Mouse (Mus musculus) ES-E14 (cell line): ENCODE results near the gene Sirt2. TPM values are rescaled to one million over a fixed set of nuclear protein-coding genes. Genes with fewer than 3 reads are reported as not detected.

Experiments
- DNase-seq: peaks from one replicate; pipeline ENCODE4 v3.0.0-alpha.2; 2013; ENCODE audit warnings: low read depth, low spot score
- H3K27ac ChIP-seq: 2 replicates; pipeline ENCODE4 v1.5.1; 2012; ENCODE audit warnings: low read depth, mild to moderate bottlenecking, low read length, moderate library complexity, mixed read lengths; ENCODE audit not compliant: poor library complexity, insufficient read depth, severe bottlenecking
- H3K36me3 ChIP-seq: 2 replicates; pipeline ENCODE4 v1.6.1; 2012; ENCODE audit warnings: mild to moderate bottlenecking, low read length, moderate library complexity, mixed read lengths; ENCODE audit not compliant: control insufficient read depth, poor library complexity, insufficient read depth, severe bottlenecking
- H3K4me1 ChIP-seq, 2 experiments: fragments of 150-350 bp in 1 of 2; sonication (generic) in 1 of 2; 2 replicates each; pipeline ENCODE4 v1.6.1; 2012; ENCODE audit warnings: low read length in 2 of 2, mild to moderate bottlenecking in 1 of 2, mixed read lengths in 1 of 2; ENCODE audit not compliant: control insufficient read depth in 2 of 2, insufficient read depth in 2 of 2, poor library complexity in 1 of 2
- H3K4me3 ChIP-seq, 2 experiments: fragments of 150-350 bp in 1 of 2; sonication (generic) in 1 of 2; 2 replicates each; pipeline ENCODE4 v1.5.1; 2012; ENCODE audit warnings: low read length in 2 of 2, low read depth in 1 of 2, mild to moderate bottlenecking in 1 of 2, mixed read lengths in 1 of 2; ENCODE audit not compliant: insufficient read depth in 1 of 2, poor library complexity in 1 of 2, severe bottlenecking in 1 of 2
- H3K9ac ChIP-seq: 2 replicates; pipeline ENCODE4 v1.6.1; 2012; ENCODE audit warnings: low read depth, mild to moderate bottlenecking, low read length, mixed read lengths; ENCODE audit not compliant: poor library complexity, insufficient read depth, severe bottlenecking
- H3K9me3 ChIP-seq: fragments of 150-350 bp; sonication (generic); 2 replicates; pipeline ENCODE4 v1.6.1; 2012; ENCODE audit warnings: low read depth, mild to moderate bottlenecking, low read length; ENCODE audit not compliant: control insufficient read depth, insufficient read depth
- CHD2 ChIP-seq: IDR thresholded peaks from 2 replicates; pipeline ENCODE4 v1.6.1; 2014; ENCODE audit warnings: mild to moderate bottlenecking, low read depth, low read length, inconsistent platforms
- HCFC1 ChIP-seq: IDR thresholded peaks from 2 replicates; pipeline ENCODE4 v1.6.1; 2012; ENCODE audit warnings: low read length, inconsistent platforms, borderline replicate concordance; ENCODE audit not compliant: insufficient read depth
- MAFK ChIP-seq: IDR thresholded peaks from 2 replicates; pipeline ENCODE4 v1.6.1; 2014; ENCODE audit warnings: mild to moderate bottlenecking, low read depth, low read length, inconsistent platforms; ENCODE audit not compliant: insufficient read depth
- ZC3H11A ChIP-seq: IDR thresholded peaks from 2 replicates; pipeline ENCODE4 v1.6.1; 2012; ENCODE audit warnings: low read depth, mild to moderate bottlenecking, inconsistent platforms, low read length, borderline replicate concordance
- ZNF384 ChIP-seq: IDR thresholded peaks from 2 replicates; pipeline ENCODE4 v1.6.1; 2012; ENCODE audit warnings: low read depth, low read length, inconsistent platforms
- in situ Hi-C, 2 experiments: fragments of 600-800 bp; cut with MboI; formaldehyde crosslinking; loops; one replicate each; pipeline ENCODE4 v1.15.1; 2025; ENCODE audit warnings: low sequenced_read_pairs in 2 of 2, inconsistent platforms in 1 of 2; ENCODE audit not compliant: unreplicated experiment in 2 of 2
- total RNA-seq: library from RNA; depleted of rRNA; stranded (reverse); fragments of 300-350 nt; gene quantifications from 2 replicates; pipeline ENCODE4 v1.2.3, GENCODE M21; 2012

The Sirt2 gene
- total RNA-seq, 1 experiment: 14.8 TPM

DNA sequence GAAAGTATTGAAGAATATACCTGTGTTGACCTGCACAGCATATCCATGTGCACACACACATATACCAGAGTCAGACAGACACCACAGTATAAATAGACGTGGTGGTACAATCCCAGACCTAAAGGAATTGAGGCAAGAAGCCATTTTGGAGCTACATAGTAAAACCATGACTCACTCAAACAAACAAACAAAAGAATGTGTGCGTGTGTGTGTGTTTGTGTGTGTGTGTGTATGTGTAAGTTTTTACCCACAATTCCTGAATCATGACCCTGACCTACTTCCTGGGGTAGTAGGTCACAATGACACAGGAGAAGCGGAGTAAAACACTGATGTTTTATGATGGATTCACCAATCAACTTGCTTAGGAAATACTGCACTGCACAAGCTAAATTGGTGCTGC, 34.9 kb downstream of the Sirt2 start:
- TF ChIP-seq ZNF384: no peak
- TF ChIP-seq ZC3H11A: no peak
- no peak for TF ChIP-seq CHD2
- TF ChIP-seq HCFC1: no peak
- TF ChIP-seq MAFK: no peak
- Histone ChIP-seq H3K27ac (peak overlapping the region; percentile 77; the same call in 1 of the 2 replicates), H3K9ac (no peak overlapping the region; the same call in 1 of the 2 replicates), H3K36me3 (peaks cover 17% of the 10 kb centered on the region), H3K4me1 (peaks cover 19 to 20% of the 10 kb centered on the region in 2 experiments), H3K9me3 (no peaks in the 10 kb centered on the region), H3K4me3 (no peak overlapping the region)
- in situ Hi-C loops: no loop called here
- DNase-seq: no peak

DNA sequence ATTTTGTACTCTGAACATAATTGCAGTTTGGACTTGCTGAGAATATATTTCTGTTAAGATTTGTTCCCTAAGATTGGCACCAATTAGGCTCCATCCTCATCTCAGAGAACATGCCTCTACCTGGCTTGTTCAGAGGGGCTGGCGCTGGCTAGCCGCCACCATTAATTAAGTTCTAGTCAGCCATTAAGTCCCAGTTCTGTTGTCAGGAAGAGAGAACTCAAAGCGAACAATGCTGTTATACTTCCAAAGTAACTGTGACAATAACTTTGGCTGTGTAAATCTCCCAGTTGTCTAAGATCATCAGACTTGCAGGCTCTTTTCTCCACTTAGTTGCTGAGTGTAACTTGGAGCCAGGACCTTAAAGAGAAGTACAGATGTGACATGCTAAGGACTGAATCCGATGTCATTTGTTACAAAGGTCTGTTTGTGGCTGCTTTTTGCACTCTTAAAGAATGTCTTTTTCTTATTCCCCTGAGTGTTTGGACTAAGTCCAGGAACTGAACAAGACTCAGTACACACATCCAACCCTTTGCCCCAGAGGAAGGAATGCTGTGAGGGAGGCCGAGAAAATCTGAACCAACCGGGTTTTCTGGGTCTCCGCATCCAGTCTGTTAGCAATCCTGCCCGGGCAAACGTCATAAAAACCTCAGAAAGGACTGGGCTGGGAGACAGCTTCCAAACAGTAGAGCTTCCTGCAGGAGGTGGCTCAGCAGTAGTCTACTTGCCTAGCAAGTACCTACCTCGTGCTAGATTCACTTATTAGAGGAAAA, 35.6 kb downstream of the Sirt2 start:
- peak overlapping the region; percentile 71 for H3K9ac ChIP-seq
- peaks cover 19 to 20% of the 10 kb centered on the region in 2 experiments for H3K4me1 ChIP-seq
- peaks cover 17% of the 10 kb centered on the region for H3K36me3 ChIP-seq
- TF ChIP-seq MAFK (no peak), ZC3H11A (no peak), CHD2 (no peak), HCFC1 (peak; percentile 39; the same call in 1 of the 2 replicates)
- no peak for DNase-seq
- peak overlapping the region; percentile 25 to 37 for H3K4me3 ChIP-seq
- H3K27ac ChIP-seq: peak overlapping the region; percentile 77
- no peaks in the 10 kb centered on the region for H3K9me3 ChIP-seq
- in situ Hi-C loops: no loop called here

DNA sequence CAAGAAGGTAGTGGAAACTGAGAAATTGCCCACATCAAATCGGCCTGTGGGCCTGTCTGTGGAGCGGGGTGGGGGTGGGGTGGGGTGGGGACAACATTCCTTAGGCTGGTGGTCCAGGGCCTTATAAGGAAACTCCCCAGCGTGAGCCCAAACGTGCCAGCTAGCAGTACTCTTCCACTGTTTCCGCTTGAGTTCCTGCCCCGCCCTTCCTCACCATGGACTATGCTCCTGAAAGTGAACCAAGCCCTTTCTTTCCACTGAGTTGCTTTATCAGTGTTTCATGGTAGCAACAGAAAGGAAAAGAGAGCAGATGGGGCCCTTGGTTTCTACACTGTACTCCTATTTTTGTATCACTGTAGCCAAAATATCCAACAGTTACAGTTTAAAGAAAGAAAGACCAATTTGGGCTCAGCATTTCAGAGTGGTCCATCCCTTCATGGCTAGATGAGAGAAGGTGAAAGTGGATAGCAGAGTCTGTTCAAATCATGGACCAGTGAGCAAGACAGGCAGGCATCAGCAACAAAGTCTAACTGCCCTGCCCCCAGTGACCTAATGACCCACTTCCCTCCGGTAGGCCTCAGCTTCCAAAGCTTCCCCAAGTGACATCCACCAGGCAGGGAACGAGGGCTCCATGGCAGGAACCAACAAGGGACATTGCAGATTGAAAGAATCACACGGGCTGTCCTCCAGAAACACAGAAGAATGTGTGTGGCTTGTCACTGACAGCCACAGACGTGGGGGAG, 36.5 kb downstream of the Sirt2 start:
- Histone ChIP-seq H3K9me3 (no peaks in the 10 kb centered on the region), H3K9ac (peak overlapping the region; percentile 71), H3K4me3 (peak overlapping the region; percentile 25 to 37; a peak in 2 of 4 replicates), H3K36me3 (peaks cover 10% of the 10 kb centered on the region), H3K4me1 (peaks cover 20% of the 10 kb centered on the region in 2 experiments), H3K27ac (peak overlapping the region; percentile 77)
- DNase-seq: no peak
- in situ Hi-C loops: no loop called here
- TF ChIP-seq HCFC1: no peak
- TF ChIP-seq ZC3H11A: no peak
- TF ChIP-seq MAFK: no peak
- TF ChIP-seq CHD2: no peak
- no peak for TF ChIP-seq ZNF384

DNA sequence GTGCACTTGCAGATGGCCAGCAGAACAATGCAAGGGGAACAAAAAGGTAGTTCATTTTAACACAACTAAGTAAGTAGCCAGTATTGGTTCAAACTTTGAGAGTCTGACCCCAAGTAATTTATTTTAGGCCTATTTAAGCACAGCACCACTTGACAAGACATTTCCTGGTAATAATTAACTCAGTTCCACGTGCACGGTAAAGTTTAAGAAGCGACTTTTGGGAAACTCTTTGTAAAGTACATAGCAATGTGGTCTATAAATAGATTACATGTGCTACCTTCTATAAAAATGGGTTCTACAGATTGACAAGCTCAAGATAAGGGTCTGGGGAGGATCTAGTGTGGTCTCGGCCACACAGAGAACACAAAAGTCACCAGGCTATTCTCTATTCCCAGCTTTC, 37.2 kb downstream of the Sirt2 start:
- H3K4me3 ChIP-seq: no peak overlapping the region
- no peak overlapping the region for H3K9ac ChIP-seq
- no peak for DNase-seq
- H3K4me1 ChIP-seq: peaks cover 20% of the 10 kb centered on the region in 2 experiments
- peaks cover 5% of the 10 kb centered on the region for H3K36me3 ChIP-seq
- in situ Hi-C loops: no loop called here
- TF ChIP-seq ZC3H11A (no peak), MAFK (no peak), ZNF384 (no peak), CHD2 (no peak), HCFC1 (no peak)
- no peaks in the 10 kb centered on the region for H3K9me3 ChIP-seq
- H3K27ac ChIP-seq: peak overlapping the region; percentile 77; the same call in 1 of the 2 replicates
